Mouse (Mus musculus) ES-Bruce4 (cell line): Measurements from ENCODE around the gene Lclat1. TPM values are rescaled to one million over a fixed set of nuclear protein-coding genes. Genes with fewer than 3 reads are reported as not detected.
"Not testable (repeated sequence)": the region's sequence is repeated elsewhere in the genome, so short reads cannot be mapped to it uniquely, and the experiment has no call there.

ENCODE experiments used
- H3K27ac ChIP-seq: 2 replicates; pipeline ENCODE4 v1.5.1; 2012; ENCODE audit warnings: low read length, inconsistent platforms; ENCODE audit not compliant: insufficient read depth
- H3K27me3 ChIP-seq: 2 replicates; pipeline ENCODE4 v1.6.1; 2012; ENCODE audit warnings: mild to moderate bottlenecking, low read length, inconsistent platforms; ENCODE audit not compliant: control insufficient read depth, poor library complexity, insufficient read depth, severe bottlenecking
- H3K36me3 ChIP-seq: 2 replicates; pipeline ENCODE4 v1.6.1; 2012; ENCODE audit warnings: inconsistent platforms, mild to moderate bottlenecking, low read length, moderate library complexity; ENCODE audit not compliant: control insufficient read depth, poor library complexity, insufficient read depth, severe bottlenecking
- H3K4me1 ChIP-seq: one replicate; pipeline ENCODE4 v1.8.1; 2011; ENCODE audit warnings: low read length; ENCODE audit not compliant: control insufficient read depth, insufficient read depth
- H3K4me3 ChIP-seq: 2 replicates; pipeline ENCODE4 v1.5.1; 2011; ENCODE audit warnings: low read depth, mild to moderate bottlenecking, low read length
- H3K9ac ChIP-seq: 2 replicates; pipeline ENCODE4 v1.6.1; 2012; ENCODE audit warnings: low read depth, mild to moderate bottlenecking, inconsistent platforms; ENCODE audit not compliant: poor library complexity, severe bottlenecking
- H3K9me3 ChIP-seq: replicated peaks from 2 replicates; pipeline ENCODE4 v1.6.1; 2012; ENCODE audit warnings: mild to moderate bottlenecking, low read length, inconsistent platforms; ENCODE audit not compliant: control insufficient read depth, poor library complexity, insufficient read depth, severe bottlenecking
- CTCF ChIP-seq: IDR thresholded peaks from one replicate; pipeline ENCODE4 v1.8.1; 2011; ENCODE audit warnings: low read depth, low read length
- EP300 ChIP-seq: IDR thresholded peaks from 2 replicates; pipeline ENCODE4 v1.6.1; 2011; ENCODE audit warnings: low read depth, low read length; ENCODE audit not compliant: insufficient read depth
- POLR2A ChIP-seq: IDR thresholded peaks from one replicate; pipeline ENCODE4 v1.8.1; 2011; ENCODE audit warnings: low read length; ENCODE audit not compliant: insufficient read depth
- polyA plus RNA-seq: library from polyadenylated mRNA; stranded (reverse); fragments of >200 nt; gene quantifications from 2 replicates; pipeline ENCODE4 v1.2.4, GENCODE M21; 2011; ENCODE audit warnings: low read depth; ENCODE audit not compliant: missing spikeins, insufficient read depth, insufficient read length

Lclat1 gene
- polyA plus RNA-seq, 1 experiment = 12.1 TPM

DNA sequence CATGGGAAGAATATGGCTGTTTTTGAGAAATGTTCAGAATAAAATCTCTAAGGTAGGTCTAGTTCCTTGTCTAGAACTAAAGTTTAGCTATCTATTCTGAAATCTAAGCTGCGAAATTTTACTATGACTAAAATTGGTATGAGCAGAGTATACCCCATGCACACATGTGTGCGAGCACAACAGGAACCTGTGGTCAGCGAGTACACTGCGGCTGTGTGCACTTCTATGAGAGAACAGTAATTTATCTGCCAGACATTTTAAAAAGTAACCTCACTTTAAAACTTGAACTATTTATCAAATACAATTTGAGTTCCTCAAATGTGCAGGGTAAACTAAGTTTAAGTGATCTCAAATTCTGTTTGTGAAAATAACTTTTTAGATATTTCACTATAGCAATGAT is 34.2 kb downstream of the Lclat1 start:
- Histone ChIP-seq H3K36me3 (no peaks in the 10 kb centered on the region), H3K4me1 (no peaks in the 10 kb centered on the region), H3K4me3 (no peak overlapping the region), H3K9me3 (no peaks in the 10 kb centered on the region), H3K27me3 (no peaks in the 10 kb centered on the region), H3K27ac (no peak overlapping the region), H3K9ac (no peak overlapping the region)
- no peak for TF ChIP-seq CTCF
- TF ChIP-seq EP300 = no peak

DNA sequence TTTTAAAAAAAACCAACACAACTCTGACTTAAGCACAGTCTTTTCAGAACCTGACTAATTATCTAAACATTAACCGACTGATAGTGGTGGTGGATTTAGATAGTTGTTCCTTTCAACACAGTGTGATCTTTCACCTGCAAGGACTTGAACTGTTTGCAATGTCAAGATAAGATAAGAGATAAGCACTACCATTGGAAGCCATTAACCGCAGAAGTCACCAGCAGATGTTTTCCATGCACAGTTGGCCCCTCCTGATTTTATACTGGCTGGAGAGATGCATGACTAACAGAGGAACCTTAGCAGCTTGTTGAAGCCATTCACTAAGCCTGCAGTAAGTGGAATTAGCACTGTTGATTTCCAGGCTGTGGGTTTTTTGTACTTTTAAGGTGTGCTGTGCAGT is 34.7 kb downstream of the Lclat1 start:
- Histone ChIP-seq H3K4me3 (no peak overlapping the region), H3K27ac (no peak overlapping the region), H3K27me3 (no peaks in the 10 kb centered on the region), H3K36me3 (no peaks in the 10 kb centered on the region), H3K9me3 (no peaks in the 10 kb centered on the region), H3K9ac (no peak overlapping the region), H3K4me1 (no peaks in the 10 kb centered on the region)
- TF ChIP-seq POLR2A (no peak), EP300 (no peak), CTCF (no peak)

DNA sequence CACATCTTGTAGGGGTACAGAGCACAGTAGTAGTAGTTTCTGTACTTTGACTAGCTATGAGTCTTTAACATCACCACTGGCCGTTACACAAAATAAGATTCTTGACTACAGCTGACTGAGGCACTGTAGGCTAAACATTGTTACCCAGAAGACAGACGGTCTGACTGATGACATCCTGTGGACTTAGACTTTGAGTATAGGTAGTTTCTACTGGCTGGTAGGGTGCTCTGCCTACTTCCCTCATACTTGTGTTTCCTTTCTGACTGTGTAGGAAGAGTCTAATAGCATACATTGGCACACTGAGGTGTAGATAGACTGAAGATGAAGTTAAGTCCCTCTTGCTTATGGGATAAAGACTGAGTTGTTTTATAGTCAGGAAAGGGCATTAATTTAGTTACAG is 37.6 kb downstream of the Lclat1 start:
- H3K4me1 ChIP-seq = no peaks in the 10 kb centered on the region
- H3K36me3 ChIP-seq = no peaks in the 10 kb centered on the region
- no peaks in the 10 kb centered on the region for H3K27me3 ChIP-seq
- no peak overlapping the region for H3K4me3 ChIP-seq
- H3K9ac ChIP-seq = no peak overlapping the region
- no peak overlapping the region for H3K27ac ChIP-seq
- no peak for TF ChIP-seq POLR2A
- TF ChIP-seq EP300 = no peak
- TF ChIP-seq CTCF = no peak
- H3K9me3 ChIP-seq = no peaks in the 10 kb centered on the region

DNA sequence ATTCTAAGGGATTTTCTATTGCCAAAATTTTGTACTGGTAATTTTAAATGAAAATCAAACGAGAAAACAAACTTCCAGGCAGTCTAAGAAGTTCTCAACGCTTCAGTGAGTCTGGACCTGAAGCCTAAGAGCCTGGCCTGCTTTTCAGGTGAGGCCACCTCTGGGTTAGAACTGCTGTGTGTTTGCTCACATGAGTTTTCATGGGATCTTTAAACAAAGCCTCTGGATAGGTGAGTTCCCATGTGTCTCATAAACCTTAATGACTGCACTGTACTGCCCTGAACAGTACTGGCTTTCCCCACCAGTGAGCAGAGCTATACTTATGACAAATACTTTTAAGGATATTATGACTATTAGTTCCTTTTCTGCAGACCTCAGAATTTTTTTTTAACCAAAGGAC is 40.8 kb downstream of the Lclat1 start:
- Histone ChIP-seq H3K9ac (no peak overlapping the region), H3K27ac (no peak overlapping the region), H3K27me3 (no peaks in the 10 kb centered on the region), H3K9me3 (no peaks in the 10 kb centered on the region), H3K4me1 (no peaks in the 10 kb centered on the region), H3K36me3 (no peaks in the 10 kb centered on the region), H3K4me3 (no peak overlapping the region)
- TF ChIP-seq POLR2A (no peak), EP300 (no peak), CTCF (no peak)

DNA sequence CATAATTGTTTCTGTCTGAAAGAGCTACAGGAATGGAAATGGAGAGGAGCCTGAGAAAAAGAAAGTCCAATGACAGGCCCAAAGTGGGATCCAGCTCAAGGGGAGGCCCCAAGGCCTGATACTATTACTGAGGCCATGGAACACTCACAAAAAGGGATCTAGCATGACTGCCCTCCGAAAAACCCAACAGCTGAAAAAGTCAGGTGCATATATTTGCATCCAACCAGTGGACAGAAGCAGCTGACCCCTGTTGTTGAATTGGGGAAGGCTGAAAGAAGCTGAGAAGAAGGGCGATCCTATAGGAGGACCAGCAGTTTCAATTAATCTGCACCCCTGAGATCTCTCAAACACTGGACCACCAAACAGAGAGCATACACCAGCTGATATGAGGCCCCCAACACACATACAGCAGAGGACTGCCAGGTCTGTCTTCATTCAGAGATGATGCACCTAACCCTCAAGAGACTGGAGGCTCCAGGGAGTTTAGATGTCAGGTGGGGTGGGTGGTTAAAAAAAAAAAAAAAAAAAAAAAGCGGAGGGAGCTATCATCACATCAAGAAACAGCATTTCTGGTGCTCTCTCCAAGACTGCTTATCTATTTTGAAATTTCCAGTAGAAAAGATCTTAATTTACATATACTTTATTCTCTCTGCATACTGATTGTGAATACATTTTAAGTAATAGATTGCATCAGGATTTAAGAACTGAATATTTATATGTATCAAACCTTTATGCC is 45.2 kb downstream of the Lclat1 start:
- H3K27ac ChIP-seq, H3K36me3 ChIP-seq, H3K4me3 ChIP-seq, H3K4me1 ChIP-seq, H3K9me3 ChIP-seq, H3K27me3 ChIP-seq, H3K9ac ChIP-seq: not testable (repeated sequence)

DNA sequence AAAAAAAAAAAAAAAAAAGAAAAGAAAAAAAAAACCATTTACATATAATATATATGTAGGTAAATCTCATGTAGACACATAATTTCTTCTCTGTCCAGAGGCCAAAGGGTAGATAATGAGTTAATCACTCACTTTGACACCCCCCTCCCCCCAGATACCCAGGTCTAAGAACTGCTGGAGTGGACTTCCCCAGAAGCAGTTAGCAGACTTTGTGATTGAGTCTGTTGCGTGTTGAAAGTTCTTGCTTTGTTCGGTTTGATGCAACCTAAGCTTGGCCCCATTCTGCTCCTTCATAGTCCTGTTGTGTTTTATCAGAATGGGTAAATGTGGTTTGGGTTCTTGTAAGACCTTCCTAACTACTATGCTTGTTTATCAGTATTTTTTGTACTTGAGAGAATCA is 45.9 kb downstream of the Lclat1 start:
- Histone ChIP-seq H3K36me3 (no peaks in the 10 kb centered on the region), H3K27ac (no peak overlapping the region), H3K4me3 (no peak overlapping the region), H3K4me1 (no peaks in the 10 kb centered on the region), H3K9ac (no peak overlapping the region), H3K27me3 (no peaks in the 10 kb centered on the region), H3K9me3 (no peaks in the 10 kb centered on the region)
- TF ChIP-seq CTCF (no peak), EP300 (no peak)
